Mouse (Mus musculus) gastrocnemius, postnatal 25 days (tissue): Measurements from ENCODE around the gene Olfm2. TPM values are rescaled to one million over a fixed set of nuclear protein-coding genes. Genes with fewer than 3 reads are reported as not detected.

Source experiments
- DNase-seq: peaks from one replicate; pipeline ENCODE4 v3.0.0; 2022
- total RNA-seq, 2 experiments: library from RNA; stranded (reverse); gene quantifications; 1 replicate in 1 of 2; 2 replicates in 1 of 2; pipeline ENCODE4 v1.2.3; 2021

The Olfm2 gene
- total RNA-seq, 2 experiments from 2014 or later: 0.13 to 0.20 TPM

- no peak for DNase-seq
These were observed 801 bp downstream of the Olfm2 start for GRCm38 (mm10) chr9:20745129-20745966.

GRCm38 (mm10) chr9:20743946-20744738, 2.0 kb downstream of the Olfm2 start:
- DNase-seq: peak; percentile 10

GRCm38 (mm10) chr9:20740407-20740806, 5.7 kb downstream of the Olfm2 start:
- DNase-seq: peak; percentile 54

GRCm38 (mm10) chr9:20738251-20738999, 7.7 kb downstream of the Olfm2 start:
- DNase-seq: no peak

- no peak for DNase-seq
These were observed 8.9 kb downstream of the Olfm2 start for GRCm38 (mm10) chr9:20737227-20737626.

- no peak for DNase-seq
These were observed 11.5 kb downstream of the Olfm2 start for GRCm38 (mm10) chr9:20734692-20735091.

- DNase-seq: no peak
These were observed 14.4 kb downstream of the Olfm2 start for GRCm38 (mm10) chr9:20731797-20732196.

- no peak for DNase-seq
These were observed 16.7 kb downstream of the Olfm2 start for GRCm38 (mm10) chr9:20729451-20729850.

GRCm38 (mm10) chr9:20727601-20728113, 18.5 kb downstream of the Olfm2 start:
- DNase-seq: peak; percentile 42

- DNase-seq: no peak
These were observed 19.1 kb downstream of the Olfm2 start for GRCm38 (mm10) chr9:20726859-20727600.

- no peak for DNase-seq
These were observed 19.9 kb downstream of the Olfm2 start for GRCm38 (mm10) chr9:20726134-20726858.

GRCm38 (mm10) chr9:20721582-20721981, 24.6 kb downstream of the Olfm2 start:
- DNase-seq: no peak

- DNase-seq: no peak
These were observed 30.8 kb downstream of the Olfm2 start for GRCm38 (mm10) chr9:20715332-20715731.

- DNase-seq: no peak
These were observed 32.6 kb downstream of the Olfm2 start for GRCm38 (mm10) chr9:20713478-20713987.

- DNase-seq: no peak
These were observed 33.1 kb downstream of the Olfm2 start for GRCm38 (mm10) chr9:20712934-20713477.

GRCm38 (mm10) chr9:20710471-20710870, 35.7 kb downstream of the Olfm2 start:
- DNase-seq: no peak

GRCm38 (mm10) chr9:20705981-20706380, 40.2 kb downstream of the Olfm2 start:
- no peak for DNase-seq

GRCm38 (mm10) chr9:20705420-20705819, 40.7 kb downstream of the Olfm2 start:
- no peak for DNase-seq

- DNase-seq: no peak
These were observed 42.2 kb downstream of the Olfm2 start for GRCm38 (mm10) chr9:20703832-20704380.

GRCm38 (mm10) chr9:20697466-20697865, 48.7 kb downstream of the Olfm2 start:
- DNase-seq: no peak
